Mouse (Mus musculus) layer of hippocampus, adult 2 months (tissue): ENCODE measurements around the gene Tns3. TPM values are rescaled to one million over a fixed set of nuclear protein-coding genes. Genes with fewer than 3 reads are reported as not detected.

Experiments
- DNase-seq, 2 experiments: peaks; one replicate each; pipeline ENCODE4 v3.0.0; 2022; ENCODE audit warnings: low spot score in 2 of 2
- H3K27ac ChIP-seq: fragments of 200-600 bp; 2 replicates; pipeline ENCODE4 v1.8.1; 2022
- H3K4me3 ChIP-seq: fragments of 200-600 bp; 2 replicates; pipeline ENCODE4 v1.8.1; 2022; ENCODE audit warnings: mild to moderate bottlenecking
- CTCF ChIP-seq: fragments of 200-600 bp; conservative IDR thresholded peaks from 2 replicates; pipeline ENCODE4 v1.8.1; 2022; ENCODE audit warnings: antibody characterized with exemption, mild to moderate bottlenecking, moderate library complexity
- total RNA-seq, 2 experiments: library from RNA; stranded (reverse); gene quantifications; 2 replicates each; pipeline ENCODE4 v1.2.3; 2021

Tns3 gene
- total RNA-seq, 2 experiments from 2014 or later = 49.2 to 53.1 TPM

GRCm38 (mm10) chr11:8445915-8446356 lies 218.4 kb downstream of the Tns3 start:
- TF ChIP-seq CTCF = no peak
- DNase-seq = peak; percentile 68 to 78
- peak overlapping the region; percentile 82 for H3K27ac ChIP-seq
- no peak overlapping the region for H3K4me3 ChIP-seq

- H3K4me3 ChIP-seq = no peak overlapping the region
- no peak for TF ChIP-seq CTCF
- no peak for DNase-seq
- peak overlapping the region; percentile 82 for H3K27ac ChIP-seq
Measured at GRCm38 (mm10) chr11:8444759-8445422, 219.4 kb downstream of the Tns3 start.

DNA sequence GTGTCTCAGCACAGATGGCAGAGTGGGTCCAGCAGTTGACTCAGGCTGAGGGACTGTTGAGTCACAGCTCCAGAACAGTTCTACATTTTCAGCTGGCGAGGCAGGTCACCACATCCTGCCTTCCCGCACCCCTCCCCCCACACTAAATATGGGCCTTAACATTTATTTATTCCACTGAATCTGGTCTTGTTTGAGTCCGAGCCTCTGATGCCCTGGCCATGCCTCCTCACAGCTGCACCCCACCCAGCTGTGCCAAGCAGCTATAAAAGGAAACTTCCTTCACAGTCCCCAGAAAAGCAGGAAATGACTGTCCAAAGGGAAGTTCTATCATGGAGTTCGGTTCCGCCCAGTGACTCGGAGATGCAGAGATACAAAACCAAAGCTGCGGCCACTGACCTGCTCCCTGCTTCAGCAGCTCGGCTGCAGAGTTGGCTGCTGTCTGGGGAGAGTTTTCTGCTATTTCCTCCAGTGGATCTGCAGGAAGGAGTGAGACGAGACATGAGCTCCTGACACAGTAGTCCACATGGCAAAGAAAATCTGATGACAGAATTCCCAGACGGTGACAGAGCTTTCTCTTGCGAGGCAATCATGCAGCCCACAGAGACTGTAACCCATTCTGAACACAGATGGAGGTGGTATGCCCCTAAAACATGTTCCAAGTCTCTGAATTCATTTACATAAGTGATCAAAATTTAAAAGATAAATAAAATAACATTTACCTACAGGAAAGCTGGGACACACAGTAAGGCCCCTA lies 220.6 kb downstream of the Tns3 start:
- Histone ChIP-seq H3K4me3 (no peak overlapping the region), H3K27ac (peak overlapping the region; percentile 71)
- DNase-seq = peak in 1 of 2 experiments; percentile 25
- TF ChIP-seq CTCF = no peak

- DNase-seq = no peak
- Histone ChIP-seq H3K27ac (peak overlapping the region; percentile 36; the same call in 1 of the 2 replicates), H3K4me3 (no peak overlapping the region)
- no peak for TF ChIP-seq CTCF
Measured at GRCm38 (mm10) chr11:8440706-8441105, 223.6 kb downstream of the Tns3 start.

DNA sequence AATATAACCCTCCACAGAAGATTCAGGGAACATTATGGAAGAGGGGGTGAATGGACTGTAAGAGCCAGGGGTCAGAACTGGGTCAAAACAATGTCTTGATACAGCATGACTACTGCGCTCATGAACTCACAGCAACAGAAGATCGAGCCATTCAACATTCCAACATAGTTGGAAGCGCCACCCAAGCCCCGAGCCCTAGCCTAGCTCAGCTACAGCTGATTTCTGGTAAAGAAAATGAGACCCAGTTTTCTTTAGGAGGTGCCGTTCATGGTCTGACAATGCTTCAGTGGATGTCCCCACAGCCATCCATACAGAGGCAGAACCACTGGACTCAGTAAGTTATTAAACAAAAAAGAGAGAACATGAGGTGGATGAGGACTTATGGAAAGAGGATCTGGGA lies 224.1 kb downstream of the Tns3 start:
- no peak for TF ChIP-seq CTCF
- H3K4me3 ChIP-seq = no peak overlapping the region
- DNase-seq = no peak
- H3K27ac ChIP-seq = peak overlapping the region; percentile 36; the same call in 1 of the 2 replicates

- no peak for DNase-seq
- Histone ChIP-seq H3K27ac (no peak overlapping the region), H3K4me3 (no peak overlapping the region)
- no peak for TF ChIP-seq CTCF
Measured at GRCm38 (mm10) chr11:8439035-8439434, 225.3 kb downstream of the Tns3 start.

GRCm38 (mm10) chr11:8438269-8438668 lies 226.1 kb downstream of the Tns3 start:
- Histone ChIP-seq H3K4me3 (no peak overlapping the region), H3K27ac (no peak overlapping the region)
- DNase-seq = no peak
- TF ChIP-seq CTCF = no peak

GRCm38 (mm10) chr11:8435101-8435500 lies 229.2 kb downstream of the Tns3 start:
- H3K27ac ChIP-seq = no peak overlapping the region
- no peak for DNase-seq
- no peak overlapping the region for H3K4me3 ChIP-seq
- TF ChIP-seq CTCF = no peak

DNA sequence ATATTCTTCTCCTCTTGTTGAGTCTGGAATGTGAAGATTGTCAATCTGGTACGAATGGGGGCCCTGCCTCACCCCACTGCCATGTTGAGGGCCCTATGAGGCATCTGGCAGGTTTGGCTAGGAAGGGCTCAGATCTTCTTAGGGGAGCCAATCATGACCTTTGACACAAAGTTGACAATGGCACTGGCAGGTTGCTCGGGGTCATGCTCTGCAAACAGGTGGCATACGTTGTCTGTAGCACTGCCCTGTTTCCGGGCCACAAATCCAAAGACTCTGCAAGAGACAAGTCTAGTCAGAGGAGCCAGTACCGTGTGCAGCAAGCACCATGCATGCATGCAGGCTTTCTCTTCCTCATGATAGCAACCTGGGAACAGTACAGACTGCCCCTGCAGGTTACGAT lies 230.0 kb downstream of the Tns3 start:
- Histone ChIP-seq H3K4me3 (no peak overlapping the region), H3K27ac (no peak overlapping the region)
- DNase-seq = no peak
- no peak for TF ChIP-seq CTCF

- Histone ChIP-seq H3K27ac (no peak overlapping the region), H3K4me3 (no peak overlapping the region)
- no peak for TF ChIP-seq CTCF
- DNase-seq = no peak
Measured at GRCm38 (mm10) chr11:8433443-8433842, 230.9 kb downstream of the Tns3 start.

GRCm38 (mm10) chr11:8432941-8433340 lies 231.4 kb downstream of the Tns3 start:
- DNase-seq = no peak
- no peak for TF ChIP-seq CTCF
- H3K27ac ChIP-seq = no peak overlapping the region
- no peak overlapping the region for H3K4me3 ChIP-seq

- TF ChIP-seq CTCF = no peak
- no peak for DNase-seq
- Histone ChIP-seq H3K4me3 (no peak overlapping the region), H3K27ac (no peak overlapping the region)
Measured at GRCm38 (mm10) chr11:8427660-8428059, 236.7 kb downstream of the Tns3 start.

DNA sequence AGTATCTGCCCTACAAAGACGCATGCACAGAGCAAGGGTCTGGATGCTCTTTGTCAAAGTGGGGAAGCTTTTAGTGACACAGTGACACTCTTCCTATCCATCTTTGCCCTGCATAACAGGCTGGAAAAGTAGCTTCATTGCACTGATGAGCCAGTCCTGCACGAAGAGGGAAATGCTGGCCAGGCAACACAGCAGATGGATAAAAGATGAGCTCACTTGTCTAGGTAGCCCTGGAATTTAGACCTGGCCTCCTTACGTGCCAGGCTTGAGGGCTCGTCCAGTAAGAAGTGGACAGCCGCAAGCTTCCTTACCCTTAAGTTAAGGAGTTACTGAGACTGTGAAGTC lies 239.1 kb downstream of the Tns3 start:
- no peak for TF ChIP-seq CTCF
- Histone ChIP-seq H3K27ac (peak overlapping the region; percentile 84), H3K4me3 (no peak overlapping the region)
- DNase-seq = no peak
